Mouse (Mus musculus): ENCODE results near the gene Gm20498.
"Not testable (repeated sequence)": the region's sequence is repeated elsewhere in the genome, so short reads cannot be mapped to it uniquely, and the experiment has no call there.

Gene Gm20498

DNA sequence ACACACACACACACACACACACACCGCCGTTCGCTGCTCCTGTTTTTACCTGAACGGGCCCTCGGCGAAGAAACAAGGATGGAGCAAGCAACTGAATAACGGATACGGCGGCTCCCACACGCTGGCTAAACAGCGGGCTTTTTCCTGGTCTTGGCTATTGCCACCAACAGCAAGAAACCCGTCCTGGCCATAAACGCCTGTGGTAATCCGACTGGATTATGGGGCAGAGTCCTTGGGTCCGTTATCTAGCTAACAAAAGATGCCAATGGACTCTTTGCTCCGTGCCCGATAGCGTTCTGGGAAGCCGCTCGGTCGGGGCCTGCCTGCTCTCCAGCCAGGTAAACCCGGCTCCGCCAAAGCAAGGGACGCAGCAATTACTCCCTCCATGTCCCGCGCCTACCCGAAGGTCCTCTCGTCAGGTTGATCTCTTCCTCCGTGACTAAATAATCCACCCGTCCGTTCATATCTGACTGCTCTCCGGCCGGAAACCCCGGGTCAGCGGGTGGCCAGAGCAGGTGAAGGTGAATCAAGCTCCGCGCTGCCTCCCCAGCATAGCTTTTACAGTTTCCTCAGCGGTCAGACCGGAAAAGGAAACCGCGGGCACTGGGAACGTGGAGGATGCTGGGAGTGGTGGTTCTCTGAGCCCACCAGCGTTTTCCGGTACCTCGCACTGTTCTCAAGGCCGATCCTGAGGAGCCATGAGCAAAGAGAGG lies at the start of gene Gm20498, which contains the start of gene Synj2bp:
Gene Gm20498, minus strand, starts transcription at position 590 of the 713 bp plus-strand sequence.
Gene Synj2bp, minus strand, starts transcription at position 596 of the 713 bp plus-strand sequence.
- DNase-seq (ENCODE audit: low spot score in 2 of 2) = peak; percentile 66 to 83

DNA sequence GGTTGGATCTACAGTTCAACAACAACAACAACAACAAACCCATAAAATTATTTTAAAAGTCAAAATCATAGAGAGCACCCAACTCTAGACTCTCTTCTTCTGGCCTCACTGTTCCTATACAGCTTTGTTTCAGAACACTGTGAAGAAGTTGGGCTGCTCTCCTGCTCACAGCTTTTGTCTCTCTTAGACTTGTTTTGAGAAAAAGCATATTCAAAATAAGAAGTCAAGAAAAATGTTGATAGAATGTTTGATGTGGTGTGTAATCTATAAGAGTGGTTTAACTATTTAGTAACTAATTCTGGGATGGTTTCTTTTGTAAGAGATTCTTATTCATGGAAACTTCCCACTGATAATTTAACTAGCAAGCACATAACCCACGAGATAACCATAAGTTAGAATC lies 35.7 kb upstream of the Gm20498 start, which contains the start of gene Adam21:
Gene Adam21, minus strand, starts transcription at position 101 of the 400 bp plus-strand sequence.
- DNase-seq (ENCODE audit: low spot score in 2 of 2) = no peak

GRCm38 (mm10) chr12:81567931-81568330 lies 35.2 kb upstream of the Gm20498 start:
- no peak for DNase-seq (ENCODE audit: low spot score in 2 of 2)

DNA sequence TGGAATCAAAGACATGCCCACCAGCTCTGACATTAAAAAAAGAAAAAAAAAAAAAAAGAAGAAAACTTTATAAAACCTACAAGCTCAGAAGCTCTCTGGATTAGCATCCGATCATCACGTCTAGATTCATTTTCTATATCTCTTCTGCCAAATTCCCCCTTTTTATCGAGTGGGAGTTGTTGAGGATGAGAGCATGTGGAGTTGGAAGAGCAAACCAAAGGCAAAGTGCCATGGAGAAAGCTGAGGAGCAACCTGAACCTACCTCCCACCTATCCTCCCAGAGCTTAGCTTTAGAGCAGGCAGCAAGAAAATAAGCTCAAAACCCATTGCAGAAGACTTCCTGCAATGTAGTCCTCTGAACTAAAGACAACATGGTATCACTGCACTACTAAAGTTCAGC lies 31.5 kb upstream of the Gm20498 start:
- DNase-seq (ENCODE audit: low spot score in 2 of 2) = no peak

DNA sequence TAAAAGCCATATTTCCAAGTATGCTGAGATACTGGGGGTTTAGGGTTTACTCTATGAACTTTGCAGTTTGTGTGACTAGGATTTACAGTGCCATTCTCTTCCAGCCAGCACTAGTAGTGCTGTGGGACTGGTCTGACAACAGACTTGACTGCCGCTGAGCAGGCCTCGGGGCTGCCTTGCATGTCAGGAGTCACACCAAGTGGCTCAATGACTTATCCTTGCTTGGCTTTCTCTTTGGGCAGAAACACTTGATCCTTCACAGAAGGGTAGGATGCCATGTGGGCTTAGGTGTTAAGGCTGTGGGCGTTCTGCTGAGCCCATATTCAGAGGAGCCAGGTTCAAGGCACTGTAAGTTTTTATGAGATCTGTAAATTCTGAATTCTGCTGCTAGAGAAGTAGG lies 16.6 kb upstream of the Gm20498 start:
- DNase-seq (ENCODE audit: low spot score in 2 of 2) = no peak

DNA sequence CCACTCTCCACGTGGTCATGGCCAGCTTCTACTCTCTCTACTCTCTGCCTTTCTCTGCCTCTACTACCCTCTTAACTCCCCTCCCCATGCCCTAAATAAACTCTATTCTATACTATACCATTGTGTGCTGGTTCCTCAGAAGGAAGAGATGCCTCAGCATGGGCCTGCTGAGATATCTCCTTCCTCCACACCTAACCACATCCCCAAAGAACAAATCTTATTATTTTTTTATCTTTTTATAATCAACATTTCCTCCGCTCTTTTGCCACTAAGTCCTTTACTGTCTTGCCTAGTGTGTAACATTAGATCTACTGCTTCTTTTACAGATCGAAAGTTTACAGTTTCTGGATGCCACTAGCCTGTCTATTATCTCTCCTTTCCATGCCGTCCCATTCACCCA lies 14.5 kb upstream of the Gm20498 start:
- DNase-seq (ENCODE audit: low spot score in 2 of 2) = no peak

GRCm38 (mm10) chr12:81533029-81533419 lies 319 bp upstream of the Gm20498 start:
- DNase-seq (ENCODE audit: low spot score in 2 of 2) = no peak

DNA sequence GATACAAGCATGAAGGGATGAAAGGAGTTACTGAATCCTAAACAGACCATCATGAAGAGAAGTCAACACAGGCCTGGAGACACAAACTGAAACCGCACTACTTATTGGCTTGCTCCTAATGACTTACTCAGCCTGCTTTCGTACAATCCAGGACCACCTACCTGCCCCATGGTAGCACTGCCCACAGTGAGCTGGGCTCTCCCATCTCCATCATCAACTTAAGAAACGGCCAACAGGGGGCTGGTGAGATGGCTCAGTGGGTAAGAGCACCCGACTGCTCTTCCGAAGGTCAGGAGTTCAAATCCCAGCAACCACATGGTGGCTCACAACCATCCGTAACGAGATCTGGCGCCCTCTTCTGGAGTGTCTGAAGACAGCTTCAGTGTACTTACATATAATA lies 2.1 kb downstream of the Gm20498 start:
- DNase-seq (ENCODE audit: low spot score in 2 of 2) = not testable (repeated sequence)

- not testable (repeated sequence) for DNase-seq (ENCODE audit: low spot score in 2 of 2)
Measured at GRCm38 (mm10) chr12:81496906-81497305, 35.8 kb downstream of the Gm20498 start.

DNA sequence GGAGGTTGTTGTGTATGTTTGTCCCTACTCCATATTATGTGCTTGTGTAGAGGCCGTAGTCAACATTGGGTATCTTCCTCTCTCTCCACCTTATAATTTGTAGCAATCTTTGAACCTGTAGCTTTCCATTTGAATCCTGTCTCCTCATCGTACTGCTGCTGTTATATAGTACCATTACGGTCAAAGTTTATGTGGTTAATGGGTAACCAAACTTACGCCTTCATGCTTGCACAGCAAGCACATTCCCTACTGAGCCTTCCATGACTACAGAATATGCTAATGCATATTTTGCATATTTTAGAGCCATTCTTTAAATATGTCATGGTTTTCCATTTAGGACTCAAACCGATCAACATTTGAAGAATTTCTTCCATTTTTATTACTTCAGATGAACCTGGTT lies 42.2 kb downstream of the Gm20498 start:
- DNase-seq (ENCODE audit: low spot score in 2 of 2) = no peak

GRCm38 (mm10) chr12:81485311-81485710 lies 47.4 kb downstream of the Gm20498 start:
- peak in 1 of 2 experiments; percentile 14 for DNase-seq (ENCODE audit: low spot score in 2 of 2)

GRCm38 (mm10) chr12:81484727-81485191 lies 47.9 kb downstream of the Gm20498 start, which contains the start of gene Cox16:
Cox16 (minus strand) TSS chr12:81485127.
- peak; percentile 77 to 84 for DNase-seq (ENCODE audit: low spot score in 2 of 2)

- no peak for DNase-seq (ENCODE audit: low spot score in 2 of 2)
Measured at GRCm38 (mm10) chr12:81484212-81484611, 48.5 kb downstream of the Gm20498 start.

- DNase-seq (ENCODE audit: low spot score in 2 of 2) = no peak
Measured at GRCm38 (mm10) chr12:81483656-81484055, 49.0 kb downstream of the Gm20498 start.

DNA sequence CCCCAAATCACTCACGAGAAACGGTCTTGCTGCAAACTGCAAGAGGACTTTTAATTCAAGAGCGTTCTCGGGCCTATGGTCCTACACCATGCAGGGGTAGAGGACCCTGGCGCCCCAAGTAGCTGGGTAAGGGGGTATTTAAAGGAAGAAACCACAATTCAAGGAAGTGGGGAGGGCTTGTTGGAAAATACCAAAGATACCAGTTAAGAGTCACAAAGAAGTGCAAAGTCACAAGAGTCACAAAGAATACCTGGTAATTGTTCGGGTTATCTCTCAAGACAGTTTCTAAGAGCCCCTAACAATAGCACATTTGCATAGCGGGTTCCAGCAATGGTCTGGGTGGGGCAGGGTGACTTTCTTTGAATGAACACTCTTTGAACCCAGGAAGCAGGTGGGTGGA lies 73.7 kb downstream of the Gm20498 start:
- DNase-seq (ENCODE audit: low spot score in 2 of 2) = not testable (repeated sequence)

- DNase-seq (ENCODE audit: low spot score in 2 of 2) = not testable (repeated sequence)
Measured at GRCm38 (mm10) chr12:81438985-81439384, 93.7 kb downstream of the Gm20498 start.

- not testable (repeated sequence) for DNase-seq (ENCODE audit: low spot score in 2 of 2)
Measured at GRCm38 (mm10) chr12:81434778-81435177, 97.9 kb downstream of the Gm20498 start.

GRCm38 (mm10) chr12:81421846-81422245 lies 110.9 kb downstream of the Gm20498 start, which contains the start of gene Adam4:
Adam4 (minus strand) TSS chr12:81421946.
- no peak for DNase-seq (ENCODE audit: low spot score in 2 of 2)

DNA sequence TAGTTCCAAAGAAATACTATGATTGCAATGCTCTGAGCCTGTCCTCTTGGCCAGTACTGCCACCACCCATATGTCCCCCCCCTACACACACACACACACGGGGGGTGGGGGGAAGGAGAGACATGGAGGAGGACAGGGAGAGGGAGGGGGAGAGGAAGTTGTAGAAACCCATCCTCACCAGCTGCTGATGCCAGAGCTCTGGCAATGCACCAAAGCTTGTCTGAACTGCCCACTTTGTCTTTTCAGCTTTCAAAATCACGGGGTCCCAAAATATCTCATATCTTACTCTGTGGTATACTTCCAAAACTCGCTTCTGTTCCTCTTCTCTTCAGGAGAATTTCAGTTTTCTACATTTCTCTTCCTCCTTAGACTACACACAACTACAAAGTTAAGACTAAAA lies 119.5 kb downstream of the Gm20498 start:
- DNase-seq (ENCODE audit: low spot score in 2 of 2) = peak in 1 of 2 experiments; percentile 37

GRCm38 (mm10) chr12:81408966-81409365 lies 123.7 kb downstream of the Gm20498 start:
- no peak for DNase-seq (ENCODE audit: low spot score in 2 of 2)

DNA sequence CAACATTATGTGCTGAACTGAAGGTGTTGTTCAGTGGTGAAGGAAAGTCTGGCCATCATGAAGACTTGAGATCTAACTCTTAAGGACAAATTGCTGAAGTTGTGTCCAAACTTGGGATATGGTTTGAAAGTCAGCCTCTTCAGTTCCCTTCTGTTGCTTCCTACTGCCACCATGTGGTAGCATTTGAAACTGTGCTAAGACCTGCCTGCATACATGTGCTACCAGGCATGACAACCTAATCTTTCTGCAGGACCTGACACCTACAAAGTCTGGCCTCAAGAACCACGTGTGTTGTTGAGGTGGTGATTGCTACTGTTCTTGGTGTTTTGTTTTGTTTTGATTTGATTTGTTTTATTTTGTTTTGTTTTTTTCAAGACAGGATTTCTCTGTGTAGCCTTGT lies 130.5 kb downstream of the Gm20498 start:
- DNase-seq (ENCODE audit: low spot score in 2 of 2) = peak; percentile 19 to 66

DNA sequence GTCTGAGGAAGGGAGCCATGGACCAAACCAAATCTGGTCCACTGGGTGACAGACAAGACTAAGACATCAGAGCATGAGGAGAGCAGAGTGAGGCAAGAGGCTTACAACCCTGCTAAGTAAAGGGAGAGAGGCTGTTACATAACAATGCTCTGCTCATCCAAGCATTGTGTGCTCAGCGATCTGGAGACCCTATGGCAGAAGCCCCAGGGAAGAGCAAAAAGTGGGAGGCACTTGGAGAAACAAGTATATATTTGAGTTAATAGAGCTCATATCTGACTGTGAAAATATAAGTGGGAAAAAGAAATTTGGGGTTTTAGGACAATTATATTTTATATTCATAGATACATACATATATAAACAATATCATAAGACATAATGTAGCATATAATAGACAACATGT lies 153.3 kb downstream of the Gm20498 start, which contains the start of gene Gm4787:
Gene Gm4787, minus strand, starts transcription at position 101 of the 400 bp plus-strand sequence.
- DNase-seq (ENCODE audit: low spot score in 2 of 2) = not testable (repeated sequence)

DNA sequence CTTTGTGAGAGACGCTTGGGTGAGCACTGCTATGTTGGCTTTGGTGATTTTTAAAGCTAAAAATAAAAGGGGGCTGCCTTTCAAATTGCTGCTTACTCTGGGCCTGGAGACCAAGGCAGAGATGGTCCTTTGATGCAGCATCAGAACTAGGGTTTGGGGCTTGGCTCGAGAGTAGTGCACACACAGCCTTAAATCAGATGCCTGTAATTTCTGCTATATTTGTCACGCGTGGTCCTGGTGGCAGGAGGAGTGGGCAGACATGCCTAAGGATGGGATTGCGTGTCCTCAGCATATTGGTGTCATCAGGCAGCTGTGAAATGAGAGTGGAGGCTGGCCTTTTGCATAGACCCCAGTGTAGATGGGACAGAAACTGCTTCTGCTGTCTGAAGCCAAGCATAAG lies 198.9 kb downstream of the Gm20498 start:
- DNase-seq (ENCODE audit: low spot score in 2 of 2) = no peak
